Comparison of ENCODE assay signal across 20 mouse cellular contexts in genomic region chr10:41848721-41849120, GRCm38 (mm10). TPM values are rescaled to one million over a fixed set of nuclear protein-coding genes. Genes with fewer than 3 reads are reported as not detected.
DNase-seq lines count a peak whose midpoint lies in the region; ATAC-seq and TF ChIP-seq lines count a peak whose summit lies in the region.
"Had no signal": no experiment of that assay in that cellular context is flagged by ENCODE, and none has a peak within 500 bp of the region (broad histone marks: within the 10 kb centered on the region; RNA-seq: fewer than 3 reads in every experiment).

No protein-coding gene starts in this region.

- no peak for DNase-seq in heart, embryonic 10.5 days (ENCODE audit: low spot score)
- DNase-seq in heart, postnatal 25 days (ENCODE audit: low spot score), result no peak
- DNase-seq in liver, embryonic 14.5 days (ENCODE audit: low read depth in 3 of 3, low spot score in 3 of 3), result peak in 2 of 3 experiments; percentile 39 to 47
- DNase-seq in liver, embryonic 11.5 days (ENCODE audit: low spot score), result no peak
- DNase-seq: adrenal gland, adult 8-10 months; adrenal gland, postnatal 36 days; cerebellum, adult 11-12 months; cerebellum, adult 9-10 months; cerebellum, postnatal 25 days; gastrocnemius, postnatal 36 days; heart, postnatal 36 days; kidney, adult 11 months; kidney, adult 9 months had no signal

- 0 out of 2 replicates have a peak overlapping the region, but pooled peaks have one; percentile 25 for H3K27ac ChIP-seq in heart, embryonic 10.5 days
- no peak overlapping the region for H3K27ac ChIP-seq in liver, embryonic 14.5 days
- H3K27ac ChIP-seq in liver, embryonic 11.5 days (ENCODE audit: low read depth, low read length), result no peak overlapping the region
- H3K27ac ChIP-seq in intestine, embryonic 16.5 days (ENCODE audit: low read length), result no peak overlapping the region
- H3K27ac ChIP-seq in forebrain, embryonic 13.5 days, result no peak overlapping the region
- H3K27ac ChIP-seq: embryonic facial prominence, embryonic 13.5 days; forebrain, embryonic 12.5 days had no signal

- no peak overlapping the region for H3K9ac ChIP-seq in liver, embryonic 14.5 days (replicated peaks)
- no peak overlapping the region for H3K9ac ChIP-seq in liver, embryonic 11.5 days (ENCODE audit: low read depth, low read length)
- H3K9ac ChIP-seq in intestine, embryonic 16.5 days (ENCODE audit: low read depth, low read length), result no peak overlapping the region
- H3K9ac ChIP-seq in forebrain, embryonic 13.5 days, result no peak overlapping the region
- H3K9ac ChIP-seq: embryonic facial prominence, embryonic 13.5 days; forebrain, embryonic 12.5 days had no signal

- H3K4me3 ChIP-seq in heart, embryonic 10.5 days, result no peak overlapping the region
- no peak overlapping the region for H3K4me3 ChIP-seq in liver, embryonic 14.5 days (ENCODE audit: insufficient read depth in 1 of 2, low read depth in 2 of 2, low read length in 2 of 2)
- H3K4me3 ChIP-seq in liver, embryonic 11.5 days (ENCODE audit: low read depth, low read length), result no peak overlapping the region
- no peak overlapping the region for H3K4me3 ChIP-seq in intestine, embryonic 16.5 days (ENCODE audit: low read length)
- no peak overlapping the region for H3K4me3 ChIP-seq in forebrain, embryonic 13.5 days
- H3K4me3 ChIP-seq: embryonic facial prominence, embryonic 13.5 days; forebrain, embryonic 12.5 days had no signal

- H3K4me1 ChIP-seq in heart, embryonic 10.5 days, result peaks cover 13% of the 10 kb centered on the region; the same call in 1 of the 2 replicates
- peaks cover 3 to 9% of the 10 kb centered on the region in 2 experiments; a peak in 3 of 4 replicates for H3K4me1 ChIP-seq in liver, embryonic 14.5 days (replicated peaks; ENCODE audit: control insufficient read depth in 2 of 2, insufficient read depth in 2 of 2, low read length in 1 of 2)
- H3K4me1 ChIP-seq in liver, embryonic 11.5 days (replicated peaks; ENCODE audit: control insufficient read depth, insufficient read depth, low read length), result peaks cover 7% of the 10 kb centered on the region
- no peaks in the 10 kb centered on the region for H3K4me1 ChIP-seq in intestine, embryonic 16.5 days (ENCODE audit: control insufficient read depth, insufficient read depth, low read length)
- H3K4me1 ChIP-seq in forebrain, embryonic 13.5 days, result no peaks in the 10 kb centered on the region
- H3K4me1 ChIP-seq: embryonic facial prominence, embryonic 13.5 days; forebrain, embryonic 12.5 days had no signal

- 55% methylated on average over 2 of the region's 2 CpGs for WGBS in heart, embryonic 10.5 days
- WGBS in liver, embryonic 14.5 days (ENCODE audit: insufficient replicate concordance), result 23% methylated on average over 2 of the region's 2 CpGs
- 56% methylated on average over 2 of the region's 2 CpGs for WGBS in liver, embryonic 11.5 days
- WGBS in intestine, embryonic 16.5 days, result 84% methylated on average over 2 of the region's 2 CpGs
- WGBS in forebrain, embryonic 13.5 days, result 97% methylated on average over 2 of the region's 2 CpGs

- intact Hi-C loops in heart, postnatal 25 days (cut with DNase I), result no loop called here

- TF ChIP-seq EP300 in liver, embryonic 14.5 days (IDR thresholded peaks at IDR 0.05; ENCODE audit: low read depth), result no peak

- TF ChIP-seq CTCF in liver, embryonic 14.5 days (IDR thresholded peaks at IDR 0.05; ENCODE audit: low read depth), result no peak

- no peaks in the 10 kb centered on the region for H3K27me3 ChIP-seq in heart, embryonic 10.5 days (ENCODE audit: insufficient read depth, poor library complexity, severe bottlenecking)
- H3K27me3 ChIP-seq in liver, embryonic 14.5 days (ENCODE audit: control insufficient read depth, insufficient read depth, low read length), result no peaks in the 10 kb centered on the region
- no peaks in the 10 kb centered on the region for H3K27me3 ChIP-seq in liver, embryonic 11.5 days (replicated peaks; ENCODE audit: control insufficient read depth, insufficient read depth, low read length)
- H3K27me3 ChIP-seq in intestine, embryonic 16.5 days (replicated peaks; ENCODE audit: control insufficient read depth, insufficient read depth, low read length), result no peaks in the 10 kb centered on the region
- H3K27me3 ChIP-seq in forebrain, embryonic 13.5 days, result no peaks in the 10 kb centered on the region
- H3K27me3 ChIP-seq: embryonic facial prominence, embryonic 13.5 days; forebrain, embryonic 12.5 days had no signal

- H3K9me3 ChIP-seq in heart, embryonic 10.5 days, result no peaks in the 10 kb centered on the region
- H3K9me3 ChIP-seq in liver, embryonic 14.5 days (ENCODE audit: control insufficient read depth, low read length), result no peaks in the 10 kb centered on the region
- H3K9me3 ChIP-seq in liver, embryonic 11.5 days (ENCODE audit: control insufficient read depth, low read length), result no peaks in the 10 kb centered on the region
- no peaks in the 10 kb centered on the region for H3K9me3 ChIP-seq in intestine, embryonic 16.5 days (ENCODE audit: control insufficient read depth, low read length)
- H3K9me3 ChIP-seq in forebrain, embryonic 13.5 days (replicated peaks), result no peaks in the 10 kb centered on the region; the same call in 1 of the 2 replicates
- H3K9me3 ChIP-seq: embryonic facial prominence, embryonic 13.5 days; forebrain, embryonic 12.5 days had no signal

- ATAC-seq in liver, embryonic 14.5 days (ENCODE audit: insufficient read depth), result no peak; the same call in 1 of the 2 replicates
- no peak for ATAC-seq in liver, embryonic 11.5 days (replicated peaks; ENCODE audit: low FRiP score)
- peak; percentile 93 for ATAC-seq in megakaryocyte progenitor cell, adult 5-6 weeks (replicated peaks; ENCODE audit: poor library complexity)
- no peak for ATAC-seq in intestine, embryonic 16.5 days
- no peak for ATAC-seq in forebrain, embryonic 13.5 days
- ATAC-seq: hindbrain, embryonic 16.5 days; inflammation-experienced regulatory T-cells, adult 6 months had no signal

- no peak overlapping the region for H3K4me2 ChIP-seq in liver, embryonic 14.5 days (ENCODE audit: low read depth)
- no peak overlapping the region for H3K4me2 ChIP-seq in liver, embryonic 11.5 days
- H3K4me2 ChIP-seq in intestine, embryonic 16.5 days (ENCODE audit: low read depth, low read length), result no peak overlapping the region
- no peak overlapping the region for H3K4me2 ChIP-seq in forebrain, embryonic 13.5 days
- H3K4me2 ChIP-seq: embryonic facial prominence, embryonic 13.5 days; forebrain, embryonic 12.5 days had no signal

- no peaks in the 10 kb centered on the region; the same call in 1 of the 2 replicates for H3K36me3 ChIP-seq in heart, embryonic 10.5 days
- no peaks in the 10 kb centered on the region for H3K36me3 ChIP-seq in liver, embryonic 14.5 days (replicated peaks; ENCODE audit: control insufficient read depth, insufficient read depth, low read depth)
- no peaks in the 10 kb centered on the region for H3K36me3 ChIP-seq in liver, embryonic 11.5 days (ENCODE audit: control insufficient read depth, insufficient read depth, low read length)
- H3K36me3 ChIP-seq in intestine, embryonic 16.5 days (ENCODE audit: control insufficient read depth, insufficient read depth, low read length), result no peaks in the 10 kb centered on the region
- 0 out of 2 replicates have a peak, but pooled peaks cover 4% of the 10 kb centered on the region for H3K36me3 ChIP-seq in forebrain, embryonic 13.5 days (ENCODE audit: poor library complexity, severe bottlenecking)
- H3K36me3 ChIP-seq: embryonic facial prominence, embryonic 13.5 days; forebrain, embryonic 12.5 days had no signal

RNA-seq across cellular contexts. Expression of gene Sesn1, which starts 39.0 kb away (rescaled TPM):
- polyA plus RNA-seq in heart, embryonic 10.5 days (2016; fragmentation: Nextera tagmentation; extraction: Ambion mirVana), result 18.9 and 20.6 TPM in 2 replicates
- total RNA-seq in heart, postnatal 25 days (2021), result 100 to 1,000 TPM; 135 to 137 TPM
- 10.5 and 15.2 TPM in 2 replicates for polyA plus RNA-seq in liver, embryonic 14.5 days (2012; rRNA removed)
- 19.2 and 22.2 TPM in 2 replicates for polyA plus RNA-seq in liver, embryonic 14.5 days (2014; fragmentation: Nextera tagmentation; extraction: Ambion mirVana)
- 22.8 and 25.6 TPM in 2 replicates for polyA plus RNA-seq in liver, embryonic 11.5 days (2014; fragmentation: Nextera tagmentation; extraction: Ambion mirVana)
- 27.1 and 36.3 TPM in 2 replicates for total RNA-seq in megakaryocyte progenitor cell, adult 5-6 weeks (2015)
- total RNA-seq in megakaryocyte progenitor cell, adult 5-6 weeks (2017), result 21.9 and 22.3 TPM in 2 replicates
- polyA plus RNA-seq in intestine, embryonic 16.5 days (2015; fragmentation: Nextera tagmentation; extraction: Ambion mirVana), result 28.3 and 29.1 TPM in 2 replicates
- polyA plus RNA-seq in forebrain, embryonic 13.5 days (2015; fragmentation: Nextera tagmentation; extraction: Ambion mirVana), result 37.9 and 44.2 TPM in 2 replicates

RNA-seq across cellular contexts. Expression of gene Cep57l1, which starts 39.0 kb away (rescaled TPM):
- 22.1 and 23.6 TPM in 2 replicates for polyA plus RNA-seq in heart, embryonic 10.5 days (2016; fragmentation: Nextera tagmentation; extraction: Ambion mirVana)
- total RNA-seq in heart, postnatal 25 days (2021), result 1 to 10 TPM; 2.3 to 3.4 TPM
- polyA plus RNA-seq in liver, embryonic 14.5 days (2012; rRNA removed), result 4.6 and 7.1 TPM in 2 replicates
- 10.6 and 12.1 TPM in 2 replicates for polyA plus RNA-seq in liver, embryonic 14.5 days (2014; fragmentation: Nextera tagmentation; extraction: Ambion mirVana)
- 31.1 and 34.4 TPM in 2 replicates for polyA plus RNA-seq in liver, embryonic 11.5 days (2014; fragmentation: Nextera tagmentation; extraction: Ambion mirVana)
- total RNA-seq in megakaryocyte progenitor cell, adult 5-6 weeks (2015), result 40.3 and 53.4 TPM in 2 replicates
- 44.4 and 57.8 TPM in 2 replicates for total RNA-seq in megakaryocyte progenitor cell, adult 5-6 weeks (2017)
- polyA plus RNA-seq in intestine, embryonic 16.5 days (2015; fragmentation: Nextera tagmentation; extraction: Ambion mirVana), result 13.6 and 18.6 TPM in 2 replicates
- 21.2 and 23.2 TPM in 2 replicates for polyA plus RNA-seq in forebrain, embryonic 13.5 days (2015; fragmentation: Nextera tagmentation; extraction: Ambion mirVana)

Comparison
In these comparisons a context has a peak if more than half of its experiments do, and no peak if none do; other contexts are left out.
1. DNase-seq: peak in liver, embryonic 14.5 days (2 of 3); none in heart, embryonic 10.5 days (single experiment), heart, postnatal 25 days (single experiment) and liver, embryonic 11.5 days (single experiment).